Mouse (Mus musculus): ENCODE measurements at regions not wholly inside any gene's neighbourhood (a gene's known extent, or its start where the extent isn't known, plus 50 kb on each side); places are given as distances from the start of the nearest gene placed in this dataset.
"Not testable (repeated sequence)": the region's sequence is repeated elsewhere in the genome, so short reads cannot be mapped to it uniquely, and the experiment has no call there.

DNA sequence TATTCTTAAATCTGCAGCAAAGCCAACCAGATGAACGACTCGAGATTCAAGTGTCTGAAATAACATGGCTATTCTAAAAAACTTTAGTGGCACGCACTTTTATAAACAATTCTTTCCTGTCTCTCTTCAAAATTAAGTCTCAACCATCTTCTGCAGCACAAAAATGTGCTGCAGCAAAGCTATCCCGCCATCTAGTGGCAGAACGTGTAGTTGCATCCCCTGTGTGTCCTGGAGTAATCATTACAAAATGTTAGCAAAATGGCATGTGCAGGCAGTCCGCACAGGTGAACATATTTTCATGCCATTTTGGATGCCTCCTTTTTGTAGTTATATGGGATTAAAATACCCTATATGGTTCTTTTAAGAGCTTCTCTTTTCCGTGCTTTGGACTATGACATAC, 293.1 kb upstream of the Slc7a14 start:
- DNase-seq: peak; percentile 82 to 83

DNA sequence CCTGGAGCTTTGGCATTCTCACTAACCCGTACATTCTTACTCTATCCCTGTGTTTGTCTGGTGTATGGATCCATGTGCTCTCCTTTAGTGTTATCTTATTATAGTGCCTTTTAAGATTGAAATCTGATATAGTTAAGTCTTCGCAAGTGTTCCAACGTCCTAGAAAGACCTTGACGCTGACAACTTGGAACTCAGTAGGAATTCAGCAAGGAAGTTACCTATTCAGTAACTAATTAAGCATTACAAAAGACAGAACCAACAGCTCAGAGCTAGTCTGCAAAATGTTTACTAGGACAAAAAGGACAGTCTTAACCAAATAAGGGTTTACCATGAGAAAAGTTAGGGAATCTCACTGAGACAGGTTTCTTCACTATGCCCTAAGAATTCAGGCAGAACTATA, 286.4 kb upstream of the Slc7a14 start:
- not testable (repeated sequence) for DNase-seq

DNA sequence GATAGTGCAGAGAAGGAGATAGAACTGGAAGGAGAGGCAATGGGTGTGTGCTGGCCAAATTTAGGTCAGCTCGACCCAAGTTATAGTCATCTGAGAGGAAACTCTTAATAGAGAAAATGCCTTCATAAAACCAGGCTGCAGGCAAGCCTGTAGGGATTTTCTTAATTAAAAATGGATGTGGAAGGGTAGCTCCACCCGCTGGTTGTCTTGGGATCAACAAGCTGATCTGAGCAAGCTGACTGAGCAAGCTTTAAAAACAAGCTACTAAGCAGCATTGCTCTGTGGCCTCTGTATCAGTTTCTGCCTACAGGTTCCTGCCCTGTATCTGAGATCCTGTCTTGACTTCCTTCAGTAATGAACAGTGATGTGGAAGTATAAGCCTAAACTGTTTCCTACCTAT, 275.8 kb upstream of the Slc7a14 start:
- DNase-seq: peak in 1 of 2 experiments; percentile 6

GRCm38 (mm10) chr3:31573849-31574248, 263.7 kb upstream of the Slc7a14 start:
- no peak for DNase-seq
